Mouse (Mus musculus): ENCODE results near the gene 9330159F19Rik. TPM values are rescaled to one million over a fixed set of nuclear protein-coding genes. Genes with fewer than 3 reads are reported as not detected.

9330159F19Rik gene
- polyA plus RNA-seq, 1 experiment from 2014 or later = 9.1 TPM

GRCm38 (mm10) chr10:29225329-29225728, 13.9 kb downstream of the 9330159F19Rik start:
- 85% methylated on average over 4 of the region's 4 CpGs for WGBS
- Histone ChIP-seq H3K9ac (ENCODE audit: low read length) (no peak overlapping the region), H3K4me2 (ENCODE audit: low read depth, low read length, severe bottlenecking) (no peak overlapping the region), H3K4me1 (replicated peaks; ENCODE audit: control insufficient read depth, insufficient read depth, low read length) (no peaks in the 10 kb centered on the region), H3K27ac (ENCODE audit: low read depth, low read length) (no peak overlapping the region), H3K4me3 (ENCODE audit: low read depth, low read length) (no peak overlapping the region), H3K27me3 (ENCODE audit: control insufficient read depth, insufficient read depth, low read length) (no peaks in the 10 kb centered on the region), H3K36me3 (ENCODE audit: control insufficient read depth, insufficient read depth, low read length) (peaks cover 8% of the 10 kb centered on the region; the same call in 1 of the 2 replicates), H3K9me3 (ENCODE audit: control insufficient read depth, low read length) (no peaks in the 10 kb centered on the region)
- DNase-seq (ENCODE audit: low spot score) = no peak
- no peak for ATAC-seq (replicated peaks; ENCODE audit: low FRiP score)

DNA sequence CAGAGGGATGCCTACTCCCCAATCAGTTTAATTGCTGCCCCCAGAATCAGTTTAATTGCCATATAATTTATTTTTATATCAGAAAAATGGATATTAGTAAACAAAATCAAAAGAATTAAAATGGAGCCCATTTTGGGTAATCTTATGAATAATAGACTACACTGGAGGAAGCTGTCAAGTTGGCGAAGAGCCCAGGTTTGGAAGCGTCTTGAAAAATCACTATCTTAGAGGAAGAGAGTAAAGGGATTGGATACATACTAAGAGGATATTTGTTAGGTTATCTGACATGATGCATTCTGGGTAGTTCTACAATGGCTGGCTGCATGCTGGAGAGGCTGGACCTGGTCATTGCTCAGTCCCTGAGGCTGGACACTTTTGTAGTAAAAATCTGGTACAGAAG, 19.8 kb downstream of the 9330159F19Rik start:
- WGBS = 90% methylated on average over 2 of the region's 2 CpGs
- DNase-seq (ENCODE audit: low spot score) (no peak), ATAC-seq (replicated peaks; ENCODE audit: low FRiP score) (no peak)
- H3K27me3 ChIP-seq (ENCODE audit: control insufficient read depth, insufficient read depth, low read length) = no peaks in the 10 kb centered on the region
- H3K4me2 ChIP-seq (ENCODE audit: low read depth, low read length, severe bottlenecking) = no peak overlapping the region
- H3K4me3 ChIP-seq (ENCODE audit: low read depth, low read length) = no peak overlapping the region
- no peaks in the 10 kb centered on the region for H3K9me3 ChIP-seq (ENCODE audit: control insufficient read depth, low read length)
- H3K9ac ChIP-seq (ENCODE audit: low read length) = no peak overlapping the region
- H3K27ac ChIP-seq (ENCODE audit: low read depth, low read length) = no peak overlapping the region
- H3K36me3 ChIP-seq (ENCODE audit: control insufficient read depth, insufficient read depth, low read length) = no peaks in the 10 kb centered on the region
- no peaks in the 10 kb centered on the region for H3K4me1 ChIP-seq (replicated peaks; ENCODE audit: control insufficient read depth, insufficient read depth, low read length)

Other genes starting within 250 kb of the 9330159F19Rik start
- gene 2310057J18Rik, start 225.3 kb upstream of the 9330159F19Rik start, polyA plus RNA-seq (2014; fragmentation: Nextera tagmentation; extraction: Ambion mirVana) = not detected in 2 replicates
- 28.7 and 29.8 TPM in 2 replicates for gene Soga3, start 67.8 kb upstream of the 9330159F19Rik start, polyA plus RNA-seq (2014; fragmentation: Nextera tagmentation; extraction: Ambion mirVana)
- 4.5 and 5.3 TPM in 2 replicates for gene Gm49353, start 12.7 kb upstream of the 9330159F19Rik start, polyA plus RNA-seq (2014; fragmentation: Nextera tagmentation; extraction: Ambion mirVana)
- 29.4 and 32.2 TPM in 2 replicates for gene Echdc1, start 101.6 kb downstream of the 9330159F19Rik start, polyA plus RNA-seq (2014; fragmentation: Nextera tagmentation; extraction: Ambion mirVana)
- gene Rnf146, start 150.8 kb downstream of the 9330159F19Rik start, polyA plus RNA-seq (2014; fragmentation: Nextera tagmentation; extraction: Ambion mirVana) = 56.5 and 62.1 TPM in 2 replicates